In genomic region chr5:144295357-144295756, GRCm38 (mm10) we compare ENCODE assay signal across 17 mouse cellular contexts.
"Had no signal": no experiment of that assay in that cellular context is flagged by ENCODE, and none has a peak within 500 bp of the region (broad histone marks: within the 10 kb centered on the region; RNA-seq: fewer than 3 reads in every experiment).

No protein-coding gene starts in this region.

- H3K4me2 ChIP-seq: limb, embryonic 12.5 days; liver, embryonic 13.5 days; midbrain, embryonic 12.5 days; neural tube, embryonic 15.5 days had no signal

- H3K9ac ChIP-seq: limb, embryonic 12.5 days; liver, embryonic 13.5 days; liver, postnatal 0 days; midbrain, embryonic 12.5 days; neural tube, embryonic 15.5 days had no signal

- H3K9me3 ChIP-seq: limb, embryonic 12.5 days; liver, embryonic 13.5 days; megakaryocyte, embryonic 14.5 days; midbrain, embryonic 12.5 days; neural tube, embryonic 15.5 days had no signal

- H3K4me1 ChIP-seq: limb, embryonic 12.5 days; liver, embryonic 13.5 days; megakaryocyte, embryonic 14.5 days; midbrain, embryonic 12.5 days; neural tube, embryonic 15.5 days had no signal

- H3K27me3 ChIP-seq: limb, embryonic 12.5 days; liver, embryonic 13.5 days; midbrain, embryonic 12.5 days; neural tube, embryonic 15.5 days had no signal

- H3K36me3 ChIP-seq: limb, embryonic 12.5 days; liver, embryonic 13.5 days; midbrain, embryonic 12.5 days; neural tube, embryonic 15.5 days had no signal

- ATAC-seq: hindbrain, postnatal 0 days; liver, postnatal 0 days; midbrain, embryonic 16.5 days had no signal

- DNase-seq: kidney, adult 8-10 months; kidney, postnatal 25 days; layer of hippocampus, adult 9-11 months; liver; liver, embryonic 13.5 days; liver, postnatal 0 days; right cerebral cortex, adult 18-20 months; right cerebral cortex, postnatal 25 days; thymus, adult 2 months; thymus, postnatal 25 days had no signal

- H3K27ac ChIP-seq: hindbrain, postnatal 0 days; limb, embryonic 12.5 days; liver, embryonic 13.5 days; macrophage; midbrain, embryonic 12.5 days; neural tube, embryonic 15.5 days had no signal

- H3K4me3 ChIP-seq: limb, embryonic 12.5 days; liver, embryonic 13.5 days; megakaryocyte, embryonic 14.5 days; midbrain, embryonic 12.5 days; neural tube, embryonic 15.5 days had no signal
